ENCODE assay signal across 20 mouse cellular contexts in the genomic region with DNA sequence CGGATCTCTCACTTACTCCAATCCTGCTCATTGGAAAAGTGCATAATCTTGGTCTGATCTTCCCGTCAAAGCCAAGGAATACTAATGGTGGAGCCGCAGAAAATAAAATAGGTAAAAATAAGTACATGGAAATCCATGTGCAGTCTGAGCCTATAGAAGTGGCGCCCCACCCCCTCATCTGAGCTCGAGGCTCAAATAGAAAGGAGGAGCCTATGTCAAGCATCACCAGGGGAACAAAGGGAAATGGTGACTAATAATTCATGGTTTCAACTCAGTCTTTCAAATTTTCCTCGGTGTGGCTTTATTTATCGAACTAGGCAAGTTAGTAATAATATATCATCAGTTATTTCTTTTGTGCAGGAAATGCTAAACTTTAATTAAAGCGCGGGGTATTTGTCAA.
A peak's percentile ranks its signal among the peaks of the same experiment; 100 is the strongest.
DNase-seq lines count a peak whose midpoint lies in the region; ATAC-seq and TF ChIP-seq lines count a peak whose summit lies in the region.
"Had no signal": no experiment of that assay in that cellular context is flagged by ENCODE, and none has a peak within 500 bp of the region (broad histone marks: within the 10 kb centered on the region; RNA-seq: fewer than 3 reads in every experiment).

No protein-coding gene starts in this region.

- no peak for TF ChIP-seq CTCF in brain, embryonic 14.5 days (IDR thresholded peaks at IDR 0.05; ENCODE audit: borderline replicate concordance, extremely low read depth, insufficient read depth, insufficient read length)

- no peaks in the 10 kb centered on the region for H3K27me3 ChIP-seq in forebrain, embryonic 14.5 days (replicated peaks; ENCODE audit: control insufficient read depth, insufficient read depth, low read length)
- H3K27me3 ChIP-seq in forebrain, embryonic 10.5 days (ENCODE audit: poor library complexity, severe bottlenecking), result peaks cover 17% of the 10 kb centered on the region
- H3K27me3 ChIP-seq: heart, embryonic 13.5 days; hindbrain, embryonic 12.5 days; hindbrain, embryonic 15.5 days had no signal

- H3K4me3 ChIP-seq in forebrain, embryonic 14.5 days (ENCODE audit: low read depth, low read length), result no peak overlapping the region
- H3K4me3 ChIP-seq in forebrain, embryonic 10.5 days, result no peak overlapping the region
- H3K4me3 ChIP-seq: heart, adult 2 months; heart, embryonic 10.5 days; heart, embryonic 13.5 days; hindbrain, embryonic 12.5 days; hindbrain, embryonic 15.5 days had no signal

- H3K36me3 ChIP-seq in forebrain, embryonic 14.5 days (ENCODE audit: control insufficient read depth, insufficient read depth, low read length), result no peaks in the 10 kb centered on the region
- H3K36me3 ChIP-seq in forebrain, embryonic 10.5 days (replicated peaks), result no peaks in the 10 kb centered on the region
- H3K36me3 ChIP-seq: heart, embryonic 10.5 days; heart, embryonic 13.5 days; hindbrain, embryonic 12.5 days; hindbrain, embryonic 15.5 days had no signal

- H3K4me1 ChIP-seq in forebrain, embryonic 14.5 days (ENCODE audit: control insufficient read depth, insufficient read depth, low read length), result peaks cover 1% of the 10 kb centered on the region
- H3K4me1 ChIP-seq in forebrain, embryonic 10.5 days, result peaks cover 12% of the 10 kb centered on the region
- H3K4me1 ChIP-seq: heart, embryonic 13.5 days had no signal

- no peak overlapping the region for H3K27ac ChIP-seq in forebrain, embryonic 14.5 days (ENCODE audit: low read depth, low read length)
- no peak overlapping the region for H3K27ac ChIP-seq in forebrain, embryonic 10.5 days
- H3K27ac ChIP-seq: heart, adult 2 months; heart, embryonic 10.5 days; heart, embryonic 13.5 days; hindbrain, embryonic 12.5 days; hindbrain, embryonic 15.5 days had no signal

- no peak for ATAC-seq in forebrain, embryonic 14.5 days
- ATAC-seq: CD4-positive, CD25-positive, alpha-beta regulatory T cell, adult 4 months; intestine, postnatal 0 days had no signal

- 80% methylated on average over 9 of the region's 9 CpGs for WGBS in forebrain, embryonic 14.5 days
- WGBS in forebrain, embryonic 10.5 days, result 92% methylated on average over 9 of the region's 9 CpGs

- DNase-seq in forebrain, embryonic 14.5 days (ENCODE audit: low spot score), result peak; percentile 37
- no peak for DNase-seq in forebrain, embryonic 10.5 days (ENCODE audit: extremely low spot score, low spot score)
- DNase-seq in brain, adult 2 months (ENCODE audit: low read depth, low spot score), result peak; percentile 63
- DNase-seq in brain, embryonic 14.5 days (ENCODE audit: low read depth), result peak; percentile 54
- DNase-seq in lung, postnatal 10 days, result no peak
- no peak for DNase-seq in ovary, postnatal 10 days (ENCODE audit: low spot score)
- DNase-seq: adrenal gland, adult 2 months; adrenal gland, postnatal 14 days; cerebellum, adult 18-20 months; cerebellum, adult 9-10 months; cerebellum, postnatal 14 days; gastrocnemius, postnatal 25 days; heart, adult 2 months; heart, postnatal 14 days had no signal

- no peaks in the 10 kb centered on the region for H3K9me3 ChIP-seq in forebrain, embryonic 14.5 days (replicated peaks; ENCODE audit: control insufficient read depth, low read length)
- no peaks in the 10 kb centered on the region for H3K9me3 ChIP-seq in forebrain, embryonic 10.5 days
- H3K9me3 ChIP-seq: heart, embryonic 10.5 days; heart, embryonic 13.5 days; hindbrain, embryonic 12.5 days; hindbrain, embryonic 15.5 days had no signal

- TF ChIP-seq POLR2A in brain, embryonic 14.5 days (IDR thresholded peaks at IDR 0.05; ENCODE audit: borderline replicate concordance, extremely low read depth, insufficient read depth, insufficient read length, poor library complexity, severe bottlenecking), result no peak

- no peak overlapping the region for H3K4me2 ChIP-seq in forebrain, embryonic 14.5 days (ENCODE audit: low read length)
- H3K4me2 ChIP-seq: heart, embryonic 13.5 days; hindbrain, embryonic 12.5 days; hindbrain, embryonic 15.5 days had no signal

- H3K9ac ChIP-seq in forebrain, embryonic 14.5 days (ENCODE audit: low read length), result no peak overlapping the region
- H3K9ac ChIP-seq: heart, embryonic 13.5 days; hindbrain, embryonic 12.5 days; hindbrain, embryonic 15.5 days had no signal

Comparison
In these comparisons a context has a peak if more than half of its experiments do, and no peak if none do; other contexts are left out.
1. DNase-seq: peak in forebrain, embryonic 14.5 days (single experiment), brain, adult 2 months (single experiment) and brain, embryonic 14.5 days (single experiment); none in forebrain, embryonic 10.5 days (single experiment), lung, postnatal 10 days (single experiment) and ovary, postnatal 10 days (single experiment).